Mouse (Mus musculus): ENCODE results near the gene Tpmt.
A peak's percentile ranks its signal among the peaks of the same experiment; 100 is the strongest.

Tpmt gene

GRCm38 (mm10) chr13:47044617-47044947, at the start of gene Tpmt:
Gene Tpmt (minus strand): TSS chr13:47044737.
- DNase-seq (ENCODE audit: low spot score), result no peak

GRCm38 (mm10) chr13:47093791-47094190, 49.3 kb upstream of the Tpmt start:
- DNase-seq (ENCODE audit: low spot score), result no peak

- no peak for DNase-seq (ENCODE audit: low spot score)
Observed at GRCm38 (mm10) chr13:47089271-47089670, 44.7 kb upstream of the Tpmt start.

- DNase-seq (ENCODE audit: low spot score), result no peak
Observed at GRCm38 (mm10) chr13:47088433-47088832, 43.9 kb upstream of the Tpmt start.

- DNase-seq (ENCODE audit: low spot score), result no peak
Observed at GRCm38 (mm10) chr13:47080905-47081505, 36.5 kb upstream of the Tpmt start.

- no peak for DNase-seq (ENCODE audit: low spot score)
Observed at GRCm38 (mm10) chr13:47078799-47079198, 34.3 kb upstream of the Tpmt start.

- no peak for DNase-seq (ENCODE audit: low spot score)
Observed at GRCm38 (mm10) chr13:47077367-47077766, 32.8 kb upstream of the Tpmt start.

GRCm38 (mm10) chr13:47076156-47076555, 31.6 kb upstream of the Tpmt start:
- DNase-seq (ENCODE audit: low spot score), result no peak

GRCm38 (mm10) chr13:47072484-47072883, 27.9 kb upstream of the Tpmt start:
- peak; percentile 46 for DNase-seq (ENCODE audit: low spot score)

- no peak for DNase-seq (ENCODE audit: low spot score)
Observed at GRCm38 (mm10) chr13:47071871-47072270, 27.3 kb upstream of the Tpmt start.

- DNase-seq (ENCODE audit: low spot score), result no peak
Observed at GRCm38 (mm10) chr13:47070329-47071080, 26.0 kb upstream of the Tpmt start.

GRCm38 (mm10) chr13:47067001-47067400, 22.5 kb upstream of the Tpmt start:
- DNase-seq (ENCODE audit: low spot score), result no peak

- no peak for DNase-seq (ENCODE audit: low spot score)
Observed at GRCm38 (mm10) chr13:47066516-47066915, 22.0 kb upstream of the Tpmt start.

GRCm38 (mm10) chr13:47063985-47064760, 19.6 kb upstream of the Tpmt start:
- DNase-seq (ENCODE audit: low spot score), result no peak

- no peak for DNase-seq (ENCODE audit: low spot score)
Observed at GRCm38 (mm10) chr13:47062756-47063155, 18.2 kb upstream of the Tpmt start.

- DNase-seq (ENCODE audit: low spot score), result no peak
Observed at GRCm38 (mm10) chr13:47056781-47057180, 12.2 kb upstream of the Tpmt start.

- no peak for DNase-seq (ENCODE audit: low spot score)
Observed at GRCm38 (mm10) chr13:47056126-47056525, 11.6 kb upstream of the Tpmt start.

- peak; percentile 73 for DNase-seq (ENCODE audit: low spot score)
Observed at GRCm38 (mm10) chr13:47053971-47054370, 9.4 kb upstream of the Tpmt start.

- no peak for DNase-seq (ENCODE audit: low spot score)
Observed at GRCm38 (mm10) chr13:47050009-47050408, 5.5 kb upstream of the Tpmt start.

- DNase-seq (ENCODE audit: low spot score), result no peak
Observed at GRCm38 (mm10) chr13:47047996-47048395, 3.5 kb upstream of the Tpmt start.

- peak; percentile 25 for DNase-seq (ENCODE audit: low spot score)
Observed at GRCm38 (mm10) chr13:47043833-47044616, 512 bp downstream of the Tpmt start.

- peak; percentile 99 for DNase-seq (ENCODE audit: low spot score)
Observed at GRCm38 (mm10) chr13:47043030-47043680, 1.4 kb downstream of the Tpmt start, which contains the start of gene Kdm1b. Gene Kdm1b (plus strand): TSS chr13:47043499.

Measured in retina, embryonic 14.5 days (tissue).